Mouse (Mus musculus) MEL (cell line): Measurements from ENCODE around the gene Cct8l1. TPM values are rescaled to one million over a fixed set of nuclear protein-coding genes. Genes with fewer than 3 reads are reported as not detected.

Source experiments
- DNase-seq: peaks from one replicate; pipeline ENCODE4 v3.0.0; 2011; ENCODE audit warnings: low read depth, low spot score
- H3K27ac ChIP-seq: 2 replicates; pipeline ENCODE4 v1.5.1; 2012; ENCODE audit warnings: low read depth, mild to moderate bottlenecking, control low read depth, low read length, moderate library complexity; ENCODE audit not compliant: control insufficient read depth
- H3K27me3 ChIP-seq, 2 experiments: fragments of 150-350 bp in 1 of 2; sonication (generic) in 1 of 2; 2 replicates each; pipeline ENCODE4 v1.6.1; 2012; ENCODE audit warnings: low read length in 2 of 2, mild to moderate bottlenecking in 2 of 2, improper control_type of control experiment in 1 of 2, moderate library complexity in 1 of 2; ENCODE audit not compliant: insufficient read depth in 2 of 2, control insufficient read depth in 1 of 2
- H3K36me3 ChIP-seq, 2 experiments: 2 replicates each; pipeline ENCODE4 v1.6.1; 2012 to 2014; ENCODE audit warnings: low read length in 2 of 2, improper control_type of control experiment in 1 of 2, inconsistent platforms in 1 of 2, mild to moderate bottlenecking in 1 of 2; ENCODE audit not compliant: insufficient read depth in 2 of 2, control insufficient read depth in 1 of 2
- H3K4me1 ChIP-seq, 2 experiments: fragments of 150-350 bp in 1 of 2; sonication (generic) in 1 of 2; 2 replicates each; pipeline ENCODE4 v1.6.1; 2012; ENCODE audit warnings: low read length in 2 of 2, improper control_type of control experiment in 1 of 2, mild to moderate bottlenecking in 1 of 2; ENCODE audit not compliant: insufficient read depth in 2 of 2, control insufficient read depth in 1 of 2
- H3K4me3 ChIP-seq, 2 experiments: fragments of 150-350 bp in 1 of 2; sonication (generic) in 1 of 2; 2 replicates each; pipeline ENCODE4 v1.5.1; 2012; ENCODE audit warnings: low read depth in 2 of 2, low read length in 2 of 2, mild to moderate bottlenecking in 2 of 2, moderate library complexity in 2 of 2, control low read depth in 1 of 2, improper control_type of control experiment in 1 of 2; ENCODE audit not compliant: control insufficient read depth in 1 of 2, insufficient read depth in 1 of 2
- H3K79me2 ChIP-seq: 2 replicates; pipeline ENCODE4 v1.6.1; 2012; ENCODE audit warnings: mild to moderate bottlenecking, low read length, moderate library complexity; ENCODE audit not compliant: control insufficient read depth, poor library complexity, insufficient read depth
- H3K9ac ChIP-seq: 2 replicates; pipeline ENCODE4 v1.6.1; 2012; ENCODE audit warnings: low read depth, mild to moderate bottlenecking, control low read depth, low read length, moderate library complexity; ENCODE audit not compliant: control insufficient read depth, poor library complexity, severe bottlenecking
- H3K9me3 ChIP-seq: fragments of 150-350 bp; sonication (generic); replicated peaks from 2 replicates; pipeline ENCODE4 v1.6.1; 2012; ENCODE audit warnings: mild to moderate bottlenecking, low read length, improper control_type of control experiment, moderate library complexity; ENCODE audit not compliant: insufficient read depth
- BHLHE40 ChIP-seq: IDR thresholded peaks from 2 replicates; pipeline ENCODE4 v1.6.1; 2012; ENCODE audit warnings: low read depth, mild to moderate bottlenecking, inconsistent platforms, low read length, improper control_type of control experiment, borderline replicate concordance
- CHD1 ChIP-seq: IDR thresholded peaks from 2 replicates; pipeline ENCODE4 v1.6.1; 2012; ENCODE audit warnings: low read depth, mild to moderate bottlenecking, inconsistent platforms, low read length, improper control_type of control experiment
- CHD2 ChIP-seq: IDR thresholded peaks from 2 replicates; pipeline ENCODE4 v1.6.1; 2011; ENCODE audit warnings: low read length, improper control_type of control experiment
- CTCF ChIP-seq, 3 experiments: IDR thresholded peaks in 2 of 3; conservative IDR thresholded peaks in 1 of 3; 2 replicates each; pipeline ENCODE4 v1.5.1; 2011 to 2012; ENCODE audit warnings: low read length in 3 of 3, low read depth in 2 of 3, mild to moderate bottlenecking in 2 of 3, improper control_type of control experiment in 1 of 3, inconsistent platforms in 1 of 3, mixed read lengths in 1 of 3, moderate library complexity in 1 of 3; ENCODE audit not compliant: control insufficient read depth in 1 of 3, insufficient read depth in 1 of 3, poor library complexity in 1 of 3, severe bottlenecking in 1 of 3
- GABPA ChIP-seq: IDR thresholded peaks from 2 replicates; pipeline ENCODE4 v1.6.1; 2012; ENCODE audit warnings: low read depth, mild to moderate bottlenecking, inconsistent platforms, low read length, improper control_type of control experiment, moderate library complexity
- GATA1 ChIP-seq: IDR thresholded peaks from 2 replicates; pipeline ENCODE4 v1.6.1; 2011; ENCODE audit warnings: low read depth, low read length, improper control_type of control experiment
- MAX ChIP-seq: IDR thresholded peaks from 2 replicates; pipeline ENCODE4 v1.6.1; 2011; ENCODE audit warnings: low read length, improper control_type of control experiment
- MAZ ChIP-seq: IDR thresholded peaks from 2 replicates; pipeline ENCODE4 v1.6.1; 2012; ENCODE audit warnings: low read depth, mild to moderate bottlenecking, inconsistent platforms, low read length, improper control_type of control experiment
- MXI1 ChIP-seq: IDR thresholded peaks from 2 replicates; pipeline ENCODE4 v1.6.1; 2011; ENCODE audit warnings: mild to moderate bottlenecking, low read depth, low read length, improper control_type of control experiment
- NELFE ChIP-seq: IDR thresholded peaks from 2 replicates; pipeline ENCODE4 v1.6.1; 2011; ENCODE audit warnings: low read depth, low read length, improper control_type of control experiment
- NRF1 ChIP-seq: IDR thresholded peaks from 2 replicates; pipeline ENCODE4 v1.6.1; 2014; ENCODE audit warnings: low read depth, mild to moderate bottlenecking, inconsistent platforms, low read length, improper control_type of control experiment, moderate library complexity; ENCODE audit not compliant: poor library complexity, insufficient read depth, severe bottlenecking
- POLR2A ChIP-seq, 2 experiments: IDR thresholded peaks; 2 replicates each; pipeline ENCODE4 v1.6.1; 2011 to 2012; ENCODE audit warnings: low read length in 2 of 2, mild to moderate bottlenecking in 2 of 2, control low read depth in 1 of 2, improper control_type of control experiment in 1 of 2, low read depth in 1 of 2, moderate library complexity in 1 of 2; ENCODE audit not compliant: control insufficient read depth in 1 of 2, insufficient read depth in 1 of 2, poor library complexity in 1 of 2
- RAD21 ChIP-seq: IDR thresholded peaks from 2 replicates; pipeline ENCODE4 v1.6.1; 2011; ENCODE audit warnings: mild to moderate bottlenecking, low read depth, low read length, improper control_type of control experiment
- SMC3 ChIP-seq: IDR thresholded peaks from 2 replicates; pipeline ENCODE4 v1.6.1; 2011; ENCODE audit warnings: low read depth, low read length, improper control_type of control experiment
- TAL1 ChIP-seq: IDR thresholded peaks from 2 replicates; pipeline ENCODE4 v1.6.1; 2012; ENCODE audit warnings: mild to moderate bottlenecking, inconsistent platforms, low read length, moderate library complexity, mixed read lengths
- TCF12 ChIP-seq: IDR thresholded peaks from 2 replicates; pipeline ENCODE4 v1.6.1; 2014; ENCODE audit warnings: low read depth, mild to moderate bottlenecking, inconsistent platforms, low read length, improper control_type of control experiment, moderate library complexity
- UBTF ChIP-seq: IDR thresholded peaks from 2 replicates; pipeline ENCODE4 v1.6.1; 2012; ENCODE audit warnings: low read depth, mild to moderate bottlenecking, inconsistent platforms, low read length, improper control_type of control experiment, moderate library complexity, borderline replicate concordance; ENCODE audit not compliant: insufficient read depth
- USF1 ChIP-seq: IDR thresholded peaks from 2 replicates; pipeline ENCODE4 v1.6.1; 2014; ENCODE audit warnings: low read depth, mild to moderate bottlenecking, inconsistent platforms, low read length, improper control_type of control experiment, moderate library complexity
- ZMIZ1 ChIP-seq: IDR thresholded peaks from 2 replicates; pipeline ENCODE4 v1.6.1; 2012; ENCODE audit warnings: low read depth, mild to moderate bottlenecking, inconsistent platforms, low read length, improper control_type of control experiment, moderate library complexity
- polyA plus RNA-seq, 2 experiments: library from polyadenylated mRNA; stranded (reverse) in 1 of 2; unstranded in 1 of 2; fragments of >175 nt in 1 of 2; fragments of >200 nt in 1 of 2; gene quantifications; 2 replicates each; pipeline versions ENCODE4 v1.2.1 to v1.2.4; 2012; ENCODE audit warnings: low replicate concordance in 2 of 2, low read depth in 1 of 2; ENCODE audit not compliant: insufficient read length in 2 of 2, insufficient read depth in 1 of 2, missing spikeins in 1 of 2
- total RNA-seq: library from RNA; depleted of rRNA; stranded (reverse); fragments of 300-350 nt; gene quantifications from 2 replicates; pipeline ENCODE4 v1.2.3, GENCODE M21; 2012

Gene Cct8l1
- total and polyA plus RNA-seq, 3 experiments, result not detected

DNA sequence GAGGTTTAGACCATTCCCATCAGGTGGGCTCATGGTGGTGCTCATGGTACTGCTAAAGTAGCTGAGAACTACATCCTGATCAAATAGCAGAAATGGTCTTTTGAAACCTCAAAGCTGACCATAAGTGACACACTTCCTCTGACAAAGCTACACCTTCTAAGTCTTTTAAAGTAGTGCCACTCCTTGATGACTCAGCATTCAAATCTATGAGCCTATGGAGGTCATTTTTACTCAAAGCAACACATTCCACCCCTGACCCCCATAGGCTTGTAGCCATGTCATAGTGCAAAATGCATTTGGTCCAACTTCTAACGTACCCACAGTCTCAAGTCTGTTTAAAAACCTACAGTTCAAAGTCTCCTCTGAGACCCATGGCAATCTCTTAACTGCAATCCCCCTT is 35.0 kb downstream of the Cct8l1 start:
- no peak for DNase-seq
- H3K4me3 ChIP-seq, result no peak overlapping the region
- H3K9ac ChIP-seq, result no peak overlapping the region
- no peaks in the 10 kb centered on the region for H3K27me3 ChIP-seq
- TF ChIP-seq TCF12 (no peak), USF1 (no peak), MAX (no peak), CTCF (IDR thresholded peaks at IDR 0.05 in 2 of 3, conservative IDR thresholded peaks at IDR 0.05 in 1 of 3; ENCODE audit: control insufficient read depth in 1 of 3, insufficient read depth in 1 of 3, low read depth in 2 of 3, low read length in 3 of 3, poor library complexity in 1 of 3, severe bottlenecking in 1 of 3) (no peak), CHD2 (no peak), ZMIZ1 (no peak), POLR2A (IDR thresholded peaks at IDR 0.05; ENCODE audit: control insufficient read depth in 1 of 2, insufficient read depth in 1 of 2, low read depth in 1 of 2, low read length in 2 of 2, poor library complexity in 1 of 2) (no peak), GATA1 (no peak), SMC3 (no peak), CHD1 (no peak), MAZ (no peak), MXI1 (no peak), BHLHE40 (no peak), TAL1 (no peak), GABPA (no peak), UBTF (no peak), NELFE (no peak)
- TF ChIP-seq, all 39 proteins: peak for 0
- H3K36me3 ChIP-seq, result no peaks in the 10 kb centered on the region
- H3K79me2 ChIP-seq, result no peaks in the 10 kb centered on the region
- H3K27ac ChIP-seq, result no peak overlapping the region
- H3K9me3 ChIP-seq, result no peaks in the 10 kb centered on the region
- H3K4me1 ChIP-seq, result no peaks in the 10 kb centered on the region

DNA sequence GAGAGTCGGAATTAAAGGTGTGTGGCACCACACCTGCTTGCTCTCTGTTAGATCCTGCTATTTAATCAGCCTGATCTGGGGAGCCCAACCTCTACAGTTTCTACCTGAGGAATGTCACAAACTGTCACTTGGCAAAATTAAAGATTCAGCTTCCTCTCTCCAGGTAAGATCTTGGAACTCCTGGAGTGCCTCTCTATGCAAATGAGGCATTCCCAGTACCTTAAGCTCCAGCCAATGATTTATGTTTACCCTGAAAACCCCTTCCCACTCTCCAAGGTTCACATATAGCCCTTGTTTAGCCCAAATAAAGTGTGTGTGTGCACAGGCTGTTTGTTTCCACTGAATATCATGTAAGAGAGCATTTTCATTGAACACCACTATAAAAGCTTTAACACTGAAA is 38.3 kb downstream of the Cct8l1 start:
- H3K9me3 ChIP-seq, result no peaks in the 10 kb centered on the region
- no peak overlapping the region for H3K9ac ChIP-seq
- H3K27ac ChIP-seq, result no peak overlapping the region
- no peaks in the 10 kb centered on the region for H3K27me3 ChIP-seq
- H3K4me3 ChIP-seq, result no peak overlapping the region
- no peak for DNase-seq
- TF ChIP-seq USF1 (no peak), RAD21 (no peak), TAL1 (no peak), GATA1 (no peak), NRF1 (no peak)
- H3K79me2 ChIP-seq, result no peaks in the 10 kb centered on the region
- no peaks in the 10 kb centered on the region for H3K36me3 ChIP-seq
- no peaks in the 10 kb centered on the region for H3K4me1 ChIP-seq
